Mouse (Mus musculus) hindbrain, embryonic 16.5 days (tissue): ENCODE measurements around the gene Klri2. TPM values are rescaled to one million over a fixed set of nuclear protein-coding genes. Genes with fewer than 3 reads are reported as not detected.
"Not testable (repeated sequence)": the region's sequence is repeated elsewhere in the genome, so short reads cannot be mapped to it uniquely, and the experiment has no call there.

ENCODE experiments used
- ATAC-seq: fragments of 200-750 bp; cut with Nextera tagmentation; 2 replicates; pipeline ENCODE4 v1.8.0; 2017; ENCODE audit warnings: moderate TSS enrichment, moderate library complexity
- H3K27ac ChIP-seq: fragments of 300-500 bp; sonication (generic); 2 replicates; pipeline ENCODE4 v1.5.1; 2014; ENCODE audit warnings: low read depth, mild to moderate bottlenecking, control low read depth, low read length, moderate library complexity
- H3K27me3 ChIP-seq: fragments of 300-500 bp; sonication (generic); replicated peaks from 2 replicates; pipeline ENCODE4 v1.6.1; 2014; ENCODE audit warnings: low read length; ENCODE audit not compliant: control insufficient read depth, insufficient read depth
- H3K36me3 ChIP-seq: fragments of 300-500 bp; sonication (generic); 2 replicates; pipeline ENCODE4 v1.6.1; 2014; ENCODE audit warnings: mild to moderate bottlenecking, low read length, moderate library complexity, mixed read lengths; ENCODE audit not compliant: control insufficient read depth, insufficient read depth
- H3K4me1 ChIP-seq: fragments of 300-500 bp; sonication (generic); 2 replicates; pipeline ENCODE4 v1.6.1; 2014; ENCODE audit warnings: low read depth, low read length; ENCODE audit not compliant: control insufficient read depth, insufficient read depth
- H3K4me2 ChIP-seq: fragments of 300-500 bp; sonication (generic); 2 replicates; pipeline ENCODE4 v1.6.1; 2014; ENCODE audit warnings: mild to moderate bottlenecking, low read length, control low read depth, moderate library complexity
- H3K4me3 ChIP-seq: fragments of 300-500 bp; sonication (generic); 2 replicates; pipeline ENCODE4 v1.5.1; 2014; ENCODE audit warnings: mild to moderate bottlenecking, low read length, control low read depth, moderate library complexity
- H3K9ac ChIP-seq: fragments of 300-500 bp; sonication (generic); 2 replicates; pipeline ENCODE4 v1.6.1; 2014; ENCODE audit warnings: low read depth, mild to moderate bottlenecking, control low read depth, low read length, moderate library complexity
- H3K9me3 ChIP-seq: fragments of 300-500 bp; sonication (generic); 2 replicates; pipeline ENCODE4 v1.6.1; 2014; ENCODE audit warnings: mild to moderate bottlenecking, low read length, moderate library complexity; ENCODE audit not compliant: control insufficient read depth
- whole genome bisulfite sequencing: fragments of 180-500 bp; shearing (Covaris S2); extraction: QIAGEN DNeasy Blood & Tissue Kit; methylation state at CpG from one replicate; pipeline ENCODE4 v1.1.7; 2014; 5-methylcytosine and 5-hydroxymethylcytosine counted together
- polyA plus RNA-seq: library from polyadenylated mRNA; unstranded; fragments of >200 nt; fragmentation: Nextera tagmentation; extraction: Ambion mirVana; gene quantifications from 2 replicates; pipeline ENCODE4 v1.2.1, GENCODE M21; 2015

Klri2 gene
- polyA plus RNA-seq, result not detected in 2 replicates

DNA sequence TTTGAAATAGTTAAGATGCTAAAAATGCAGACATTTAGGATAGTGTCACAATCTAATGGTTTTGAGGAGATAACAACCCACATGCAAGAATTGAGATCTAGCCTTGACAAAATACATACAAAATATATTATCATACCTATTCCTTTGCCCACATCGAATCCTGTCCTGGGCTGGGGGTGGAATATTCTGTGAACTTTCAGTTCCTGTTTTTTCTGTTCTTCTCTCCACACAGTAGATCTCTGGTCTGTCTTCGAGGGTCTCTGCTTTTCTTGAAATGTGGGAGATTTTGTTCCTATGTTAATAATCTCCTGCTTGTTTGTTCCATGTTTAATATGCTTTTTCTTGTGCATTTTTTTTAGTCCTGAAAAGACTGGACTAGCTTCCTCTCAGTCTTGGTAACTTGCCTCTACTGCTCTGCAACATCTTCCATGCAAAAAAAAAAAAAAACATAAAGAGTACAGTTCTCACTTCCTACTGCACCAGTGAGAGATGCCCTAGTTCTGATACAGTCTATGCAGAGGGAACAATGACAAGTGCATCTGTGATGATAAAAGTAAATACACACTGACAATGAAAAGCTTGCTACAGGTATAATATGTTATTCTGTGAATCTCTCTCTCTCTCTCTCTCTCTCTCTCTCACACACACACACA is at the start of gene Klri2:
Gene Klri2, minus strand, starts transcription at position 416 of the 653 bp plus-strand sequence.
- no peaks in the 10 kb centered on the region for H3K27me3 ChIP-seq
- ATAC-seq, result no peak
- WGBS, result 73% methylated on average over 2 of the region's 2 CpGs

DNA sequence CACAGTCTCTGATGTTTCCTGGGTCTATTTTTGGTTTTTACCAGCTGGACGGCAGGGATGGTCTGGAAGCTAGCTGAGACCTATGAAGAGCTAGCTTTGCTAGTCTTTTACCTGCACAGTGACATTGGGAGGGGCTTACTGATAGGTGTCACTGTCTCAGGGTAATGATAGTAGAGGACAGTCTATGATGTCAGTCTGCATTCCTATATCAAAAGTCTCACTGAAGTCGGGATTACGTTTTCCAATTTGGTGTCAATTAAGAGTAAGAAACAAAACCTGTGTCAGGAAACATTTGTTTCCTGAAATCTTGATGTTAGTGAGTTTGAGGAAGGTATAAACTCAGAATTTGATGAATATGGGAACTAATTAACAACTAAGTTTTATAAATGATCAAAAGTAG is 43.9 kb upstream of the Klri2 start, which contains the start of gene Gm156:
Gene Gm156, minus strand, starts transcription at position 101 of the 400 bp plus-strand sequence.
- H3K9me3 ChIP-seq, ATAC-seq, H3K36me3 ChIP-seq, H3K9ac ChIP-seq, H3K4me2 ChIP-seq, H3K27me3 ChIP-seq, H3K4me3 ChIP-seq, H3K27ac ChIP-seq, H3K4me1 ChIP-seq: not testable (repeated sequence)
- 95% methylated on average over 3 of the region's 3 CpGs for WGBS

More for the DNA sequence above, at the start of gene Klri2:
- Histone ChIP-seq H3K27ac (no peak within 1 kb of the TSS), H3K4me3 (no peak within 1 kb of the TSS), H3K9ac (no peak within 1 kb of the TSS), H3K4me1 (no peaks in the 10 kb centered on the region), H3K9me3 (no peaks in the 10 kb centered on the region), H3K4me2 (no peak within 1 kb of the TSS), H3K36me3 (no peaks in the 10 kb centered on the region)

DNA sequence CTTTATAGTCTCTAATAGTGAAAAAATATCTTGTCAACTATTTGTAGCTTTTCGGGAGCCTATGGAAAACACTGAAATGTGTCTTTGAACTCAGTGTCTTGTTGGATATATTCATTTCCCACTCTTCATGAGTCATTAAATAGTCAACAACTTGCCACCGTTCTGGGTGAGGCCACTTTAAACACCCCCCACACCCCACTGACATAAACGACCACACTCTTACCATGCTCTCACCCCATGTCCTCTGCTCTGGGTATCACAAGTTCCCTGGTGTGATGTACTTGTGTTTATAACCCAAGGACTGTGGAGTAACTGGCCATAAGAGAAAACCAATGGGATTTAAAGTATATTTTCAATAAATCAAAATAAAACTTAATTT is 7.4 kb upstream of the Klri2 start:
- ATAC-seq, result no peak
- Histone ChIP-seq H3K4me1 (no peaks in the 10 kb centered on the region), H3K4me2 (no peak overlapping the region), H3K4me3 (no peak overlapping the region), H3K9me3 (no peaks in the 10 kb centered on the region), H3K36me3 (no peaks in the 10 kb centered on the region), H3K9ac (no peak overlapping the region), H3K27ac (no peak overlapping the region), H3K27me3 (no peaks in the 10 kb centered on the region)
- 87% methylated on average over 3 of the region's 3 CpGs for WGBS

DNA sequence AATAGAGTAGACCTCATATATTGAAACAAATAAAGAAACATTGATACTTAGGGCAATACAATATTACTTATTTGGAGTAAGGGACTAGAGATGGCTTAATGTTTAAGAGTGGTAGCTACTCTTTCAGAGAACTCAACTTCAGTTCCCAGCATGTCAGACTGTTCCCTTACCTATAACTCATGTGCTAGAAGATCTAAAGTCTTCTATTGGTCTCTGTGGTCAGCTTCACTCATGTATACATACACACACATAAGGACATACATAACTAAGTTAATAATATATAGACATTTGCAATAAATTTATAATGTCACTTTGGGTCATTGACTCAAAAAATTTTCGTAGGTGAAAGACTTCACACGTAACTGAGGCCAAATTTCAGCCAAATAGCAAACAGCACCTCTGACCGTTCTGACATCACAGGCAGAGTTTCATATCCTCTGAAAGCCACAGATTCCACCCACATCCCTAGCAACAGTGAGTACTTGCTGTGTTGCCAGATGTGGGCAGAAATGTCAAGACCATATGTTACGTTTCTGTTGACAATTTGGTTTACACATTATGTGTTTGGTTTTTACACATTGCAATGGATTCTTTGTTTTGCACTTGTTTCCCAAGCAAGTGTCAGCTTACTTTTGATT is 6.9 kb upstream of the Klri2 start:
- H3K27me3 ChIP-seq, result no peaks in the 10 kb centered on the region
- no peaks in the 10 kb centered on the region for H3K36me3 ChIP-seq
- no peaks in the 10 kb centered on the region for H3K4me1 ChIP-seq
- ATAC-seq, result no peak
- no peak overlapping the region for H3K9ac ChIP-seq
- H3K9me3 ChIP-seq, result no peaks in the 10 kb centered on the region
- no peak overlapping the region for H3K4me3 ChIP-seq
- H3K4me2 ChIP-seq, result no peak overlapping the region
- H3K27ac ChIP-seq, result no peak overlapping the region
- WGBS, result 85% methylated on average over 4 of the region's 4 CpGs

DNA sequence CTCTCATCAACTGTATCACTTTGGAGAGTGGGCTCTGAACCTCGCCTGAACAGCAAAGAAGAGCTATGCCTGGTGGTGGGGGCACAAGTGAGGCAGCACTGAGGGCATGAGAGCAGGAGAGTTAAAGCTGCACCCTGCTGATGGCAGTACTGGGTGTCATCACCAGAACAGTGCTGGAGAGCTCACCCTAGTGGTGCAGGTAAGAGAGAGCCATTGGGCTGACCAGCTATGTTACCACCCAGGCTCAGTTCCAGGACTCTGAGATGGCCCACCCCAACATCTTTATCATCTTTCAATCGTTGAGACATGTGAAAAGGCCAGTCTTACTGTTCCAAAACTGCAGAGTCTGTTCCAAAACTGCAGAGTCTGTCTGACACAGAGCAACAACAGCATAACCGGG is 5.9 kb upstream of the Klri2 start:
- Histone ChIP-seq H3K27me3 (no peaks in the 10 kb centered on the region), H3K4me1 (no peaks in the 10 kb centered on the region), H3K27ac (no peak overlapping the region), H3K9me3 (no peaks in the 10 kb centered on the region), H3K36me3 (no peaks in the 10 kb centered on the region), H3K4me3 (no peak overlapping the region), H3K9ac (no peak overlapping the region), H3K4me2 (no peak overlapping the region)
- WGBS, result 74% methylated on average over 3 of the region's 3 CpGs
- ATAC-seq, result no peak

DNA sequence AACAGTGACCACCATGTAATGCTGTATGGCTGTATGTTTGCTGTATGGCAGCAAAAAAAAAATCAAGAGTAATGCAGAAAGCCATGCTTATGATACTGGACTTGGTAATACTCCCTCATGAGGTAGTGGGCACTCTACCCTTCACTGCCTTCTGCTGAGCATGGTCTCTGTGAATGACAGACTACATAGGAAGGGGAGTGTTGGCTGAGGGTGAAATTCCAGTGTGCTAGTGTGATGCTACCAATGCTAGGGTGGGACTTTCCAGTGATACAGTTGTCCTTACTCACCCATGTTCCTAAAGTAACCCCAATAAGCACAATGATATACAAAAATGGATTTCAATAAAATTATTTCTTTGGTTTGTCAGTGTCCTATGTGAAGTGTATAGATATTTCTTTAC is 3.9 kb downstream of the Klri2 start:
- H3K36me3 ChIP-seq, result no peaks in the 10 kb centered on the region
- no peak overlapping the region for H3K9ac ChIP-seq

DNA sequence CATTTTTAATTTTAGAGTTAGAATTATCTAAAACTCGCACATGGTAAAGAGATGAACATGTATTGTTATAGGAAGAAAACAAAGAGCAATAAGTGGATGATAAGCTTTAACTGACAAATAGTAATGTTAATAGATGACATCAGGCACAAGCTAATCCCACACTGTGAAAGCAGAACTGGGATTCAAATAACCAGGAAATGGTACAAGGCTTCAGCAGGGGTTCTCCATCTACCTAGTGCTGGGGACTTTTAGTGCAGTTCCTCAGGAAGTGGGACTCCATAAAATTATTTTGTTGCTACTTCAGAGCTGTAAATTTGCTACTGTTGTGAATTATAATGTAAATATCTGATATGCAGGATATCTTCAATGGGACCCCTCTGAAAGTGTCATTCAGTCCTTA is 13.0 kb downstream of the Klri2 start:
- no peak overlapping the region for H3K4me2 ChIP-seq
- ATAC-seq, result no peak

More for the DNA sequence above, 3.9 kb downstream of the Klri2 start:
- Histone ChIP-seq H3K9me3 (no peaks in the 10 kb centered on the region), H3K4me3 (no peak overlapping the region), H3K4me1 (no peaks in the 10 kb centered on the region), H3K27ac (no peak overlapping the region), H3K27me3 (no peaks in the 10 kb centered on the region), H3K4me2 (no peak overlapping the region)
- no peak for ATAC-seq

DNA sequence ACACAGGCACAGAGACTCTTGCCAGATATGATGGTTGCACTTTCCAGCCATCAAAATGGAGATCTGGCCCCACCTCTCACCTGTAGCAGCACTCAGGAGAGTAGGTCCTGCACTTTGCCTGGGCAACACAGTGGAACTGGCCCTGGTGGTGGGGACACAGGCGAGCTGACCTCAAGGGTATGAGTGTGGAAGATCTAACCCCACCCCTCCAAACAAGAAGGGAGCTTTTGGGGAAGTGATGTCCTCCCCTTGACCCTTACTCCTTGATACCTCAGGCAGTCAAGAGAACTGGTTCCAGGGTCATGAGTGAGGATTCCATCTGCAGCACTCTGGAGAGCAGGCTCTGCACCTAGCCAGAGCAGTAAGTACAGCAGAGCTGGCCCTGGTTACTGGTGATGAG is 18.9 kb downstream of the Klri2 start:
- H3K4me1 ChIP-seq, result no peaks in the 10 kb centered on the region
- no peak overlapping the region for H3K4me2 ChIP-seq
- WGBS, result 81% methylated on average over 1 of the region's 1 CpGs
- H3K27ac ChIP-seq, result no peak overlapping the region
- ATAC-seq, result no peak
- no peak overlapping the region for H3K4me3 ChIP-seq
- H3K9me3 ChIP-seq, result no peaks in the 10 kb centered on the region
- no peak overlapping the region for H3K9ac ChIP-seq
- no peaks in the 10 kb centered on the region for H3K27me3 ChIP-seq
- no peaks in the 10 kb centered on the region for H3K36me3 ChIP-seq

More for the DNA sequence above, 13.0 kb downstream of the Klri2 start:
- Histone ChIP-seq H3K36me3 (no peaks in the 10 kb centered on the region), H3K9ac (no peak overlapping the region), H3K27ac (no peak overlapping the region), H3K4me3 (no peak overlapping the region), H3K27me3 (no peaks in the 10 kb centered on the region), H3K4me1 (no peaks in the 10 kb centered on the region), H3K9me3 (no peaks in the 10 kb centered on the region)
- 95% methylated on average over 1 of the region's 1 CpGs for WGBS

DNA sequence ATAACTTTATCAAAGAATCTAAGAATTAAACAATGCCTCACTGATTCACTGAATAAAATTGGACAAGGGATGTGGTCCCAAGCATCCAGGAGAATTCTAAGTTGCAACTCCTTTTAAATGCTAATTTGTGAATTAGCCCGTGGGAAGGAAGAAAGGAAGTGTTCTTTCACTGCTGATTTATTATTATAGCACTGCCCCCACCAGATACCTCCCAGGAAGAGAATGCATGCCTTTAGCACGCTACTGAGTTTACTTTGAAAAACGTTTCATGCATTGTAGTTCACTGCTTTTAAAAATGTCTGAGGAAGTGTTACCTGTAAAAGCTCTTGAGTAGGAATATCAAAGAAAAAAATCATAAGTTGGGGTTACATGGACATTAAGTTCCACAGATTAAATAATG is 19.8 kb downstream of the Klri2 start:
- no peak overlapping the region for H3K27ac ChIP-seq
- no peaks in the 10 kb centered on the region for H3K36me3 ChIP-seq
- H3K4me3 ChIP-seq, result no peak overlapping the region
- no peak overlapping the region for H3K9ac ChIP-seq
- ATAC-seq, result no peak
- H3K9me3 ChIP-seq, result no peaks in the 10 kb centered on the region
- WGBS, result 14% methylated on average over 3 of the region's 3 CpGs
- no peaks in the 10 kb centered on the region for H3K4me1 ChIP-seq
- H3K4me2 ChIP-seq, result no peak overlapping the region
- no peaks in the 10 kb centered on the region for H3K27me3 ChIP-seq
